Mouse (Mus musculus) adrenal gland, adult 2 months (tissue): Measurements from ENCODE around the gene Myl4. TPM values are rescaled to one million over a fixed set of nuclear protein-coding genes. Genes with fewer than 3 reads are reported as not detected.

Experiments
- DNase-seq: peaks from one replicate; pipeline ENCODE4 v3.0.0; 2021
- polyA plus RNA-seq: library from polyadenylated mRNA; depleted of rRNA; stranded (reverse); fragments of >200 nt; gene quantifications from 2 replicates; pipeline ENCODE4 v1.2.3, GENCODE M21; 2012
- total RNA-seq, 2 experiments: library from RNA; stranded (reverse); gene quantifications; 2 replicates each; pipeline ENCODE4 v1.2.3; 2021

Myl4 gene
- total and polyA plus RNA-seq, 3 experiments: 0.40 to 3.1 (median 2.2) TPM

- peak; percentile 82 for DNase-seq
Observed at GRCm38 (mm10) chr11:104571373-104571772, 20.9 kb downstream of the Myl4 start.

- no peak for DNase-seq
Observed at GRCm38 (mm10) chr11:104572091-104572490, 21.6 kb downstream of the Myl4 start.

- DNase-seq: no peak
Observed at GRCm38 (mm10) chr11:104572566-104572965, 22.1 kb downstream of the Myl4 start.

GRCm38 (mm10) chr11:104576772-104577612, 26.5 kb downstream of the Myl4 start:
- no peak for DNase-seq

GRCm38 (mm10) chr11:104578074-104578473, 27.6 kb downstream of the Myl4 start:
- no peak for DNase-seq

- DNase-seq: no peak
Observed at GRCm38 (mm10) chr11:104579084-104579483, 28.6 kb downstream of the Myl4 start.

- no peak for DNase-seq
Observed at GRCm38 (mm10) chr11:104579575-104579974, 29.1 kb downstream of the Myl4 start.

GRCm38 (mm10) chr11:104580091-104580490, 29.6 kb downstream of the Myl4 start:
- no peak for DNase-seq

- no peak for DNase-seq
Observed at GRCm38 (mm10) chr11:104580606-104581005, 30.1 kb downstream of the Myl4 start.

GRCm38 (mm10) chr11:104581446-104582307, 31.2 kb downstream of the Myl4 start:
- DNase-seq: no peak

GRCm38 (mm10) chr11:104582308-104582606, 31.8 kb downstream of the Myl4 start:
- DNase-seq: no peak

GRCm38 (mm10) chr11:104582630-104583364, 32.3 kb downstream of the Myl4 start:
- no peak for DNase-seq

GRCm38 (mm10) chr11:104585495-104585894, 35.0 kb downstream of the Myl4 start:
- DNase-seq: no peak

- DNase-seq: no peak
Observed at GRCm38 (mm10) chr11:104587904-104588303, 37.4 kb downstream of the Myl4 start.

- DNase-seq: no peak
Observed at GRCm38 (mm10) chr11:104588513-104588912, 38.0 kb downstream of the Myl4 start.

- no peak for DNase-seq
Observed at GRCm38 (mm10) chr11:104589570-104589969, 39.1 kb downstream of the Myl4 start.

GRCm38 (mm10) chr11:104590148-104590547, 39.7 kb downstream of the Myl4 start:
- DNase-seq: peak; percentile 75

- DNase-seq: no peak
Observed at GRCm38 (mm10) chr11:104592066-104592835, 41.8 kb downstream of the Myl4 start.

GRCm38 (mm10) chr11:104596365-104596764, 45.9 kb downstream of the Myl4 start:
- DNase-seq: no peak

- DNase-seq: no peak
Observed at GRCm38 (mm10) chr11:104599265-104599945, 48.9 kb downstream of the Myl4 start.

GRCm38 (mm10) chr11:104600675-104601074, 50.2 kb downstream of the Myl4 start:
- DNase-seq: no peak
